Mouse (Mus musculus) CH12.LX (cell line): Measurements from ENCODE around the gene Fam160a1. TPM values are rescaled to one million over a fixed set of nuclear protein-coding genes. Genes with fewer than 3 reads are reported as not detected.

Source experiments
- DNase-seq: peaks from one replicate; pipeline ENCODE4 v3.0.0-alpha.2; 2013; ENCODE audit errors: extremely low read depth
- H3K27ac ChIP-seq: 2 replicates; pipeline ENCODE4 v1.5.1; 2012; ENCODE audit warnings: low read depth, mild to moderate bottlenecking, control low read depth, moderate library complexity; ENCODE audit not compliant: insufficient read depth
- H3K27me3 ChIP-seq: replicated peaks from 2 replicates; pipeline ENCODE3; 2012; ENCODE audit warnings: inconsistent platforms
- H3K36me3 ChIP-seq, 2 experiments: replicated peaks in 1 of 2; 2 replicates each; pipeline versions ENCODE3 to v1.6.1; 2012; ENCODE audit warnings: inconsistent platforms in 1 of 2, low read length in 1 of 2, mild to moderate bottlenecking in 1 of 2, mixed read lengths in 1 of 2, moderate library complexity in 1 of 2; ENCODE audit not compliant: control insufficient read depth in 1 of 2, insufficient read depth in 1 of 2
- H3K4me1 ChIP-seq, 2 experiments: 2 replicates each; pipeline ENCODE4 v1.6.1; 2012; ENCODE audit warnings: inconsistent platforms in 1 of 2, moderate library complexity in 1 of 2; ENCODE audit not compliant: insufficient read depth in 2 of 2, control insufficient read depth in 1 of 2
- H3K4me2 ChIP-seq: 2 replicates; pipeline ENCODE4 v1.6.1; 2012; ENCODE audit warnings: low read depth, mild to moderate bottlenecking, control low read depth; ENCODE audit not compliant: poor library complexity, insufficient read depth, severe bottlenecking
- H3K4me3 ChIP-seq, 3 experiments: fragments of 150-350 bp in 1 of 3; sonication (generic) in 1 of 3; replicated peaks in 1 of 3; 2 replicates each; pipeline versions ENCODE3 to v1.5.1; 2011 to 2012; ENCODE audit warnings: low read depth in 2 of 3, low read length in 2 of 3, mild to moderate bottlenecking in 2 of 3, moderate library complexity in 2 of 3, control low read depth in 1 of 3, improper control_type of control experiment in 1 of 3, inconsistent platforms in 1 of 3, mixed read lengths in 1 of 3; ENCODE audit not compliant: poor library complexity in 1 of 3
- H3K79me2 ChIP-seq: replicated peaks from 2 replicates; pipeline ENCODE4 v1.6.1; 2012; ENCODE audit warnings: mild to moderate bottlenecking, moderate library complexity; ENCODE audit not compliant: control insufficient read depth, poor library complexity, insufficient read depth, severe bottlenecking; ENCODE audit errors: extremely low read depth
- H3K9ac ChIP-seq: 2 replicates; pipeline ENCODE4 v1.6.1; 2012; ENCODE audit warnings: low read depth, mild to moderate bottlenecking, control low read depth, moderate library complexity; ENCODE audit not compliant: insufficient read depth
- H3K9me3 ChIP-seq: replicated peaks from 2 replicates; pipeline ENCODE3; 2012; ENCODE audit warnings: low read length, inconsistent platforms, mixed read lengths
- CHD1 ChIP-seq: IDR thresholded peaks from 2 replicates; pipeline ENCODE4 v1.6.1; 2012; ENCODE audit warnings: low read depth, low read length, improper control_type of control experiment, inconsistent platforms
- CTCF ChIP-seq, 2 experiments: IDR thresholded peaks in 1 of 2; conservative IDR thresholded peaks in 1 of 2; 2 replicates each; pipeline ENCODE4 v1.5.1; 2011 to 2012; ENCODE audit warnings: low read depth in 2 of 2, low read length in 2 of 2, improper control_type of control experiment in 1 of 2, inconsistent platforms in 1 of 2, mild to moderate bottlenecking in 1 of 2, moderate library complexity in 1 of 2
- E2F4 ChIP-seq: IDR thresholded peaks from 2 replicates; pipeline ENCODE4 v1.6.1; 2011; ENCODE audit warnings: low read depth, low read length, improper control_type of control experiment; ENCODE audit not compliant: insufficient replicate concordance
- EP300 ChIP-seq: IDR thresholded peaks from 2 replicates; pipeline ENCODE4 v1.6.1; 2011; ENCODE audit warnings: low read length, improper control_type of control experiment
- ETS1 ChIP-seq: conservative IDR thresholded peaks from 2 replicates; pipeline ENCODE4 v1.6.1; 2012; ENCODE audit warnings: low read depth, mild to moderate bottlenecking, inconsistent platforms, low read length, improper control_type of control experiment, moderate library complexity
- JUN ChIP-seq: IDR thresholded peaks from 2 replicates; pipeline ENCODE4 v1.6.1; 2011; ENCODE audit warnings: low read depth, mild to moderate bottlenecking, low read length, improper control_type of control experiment, moderate library complexity; ENCODE audit not compliant: insufficient read depth
- JUND ChIP-seq: conservative IDR thresholded peaks from 2 replicates; pipeline ENCODE4 v1.6.1; 2011; ENCODE audit warnings: low read depth, low read length, improper control_type of control experiment
- MAX ChIP-seq: IDR thresholded peaks from 2 replicates; pipeline ENCODE4 v1.6.1; 2011; ENCODE audit warnings: low read length, improper control_type of control experiment
- MXI1 ChIP-seq: IDR thresholded peaks from 2 replicates; pipeline ENCODE4 v1.6.1; 2011; ENCODE audit warnings: mild to moderate bottlenecking, low read depth, low read length, improper control_type of control experiment
- MYC ChIP-seq: IDR thresholded peaks from 2 replicates; pipeline ENCODE4 v1.6.1; 2011; ENCODE audit warnings: low read depth, mild to moderate bottlenecking, improper control_type of control experiment, low read length
- PAX5 ChIP-seq: IDR thresholded peaks from 2 replicates; pipeline ENCODE4 v1.6.1; 2012; ENCODE audit warnings: low read length, inconsistent platforms, mixed read lengths
- POLR2A ChIP-seq: IDR thresholded peaks from 2 replicates; pipeline ENCODE4 v1.6.1; 2011; ENCODE audit warnings: low read depth, mild to moderate bottlenecking, improper control_type of control experiment, low read length
- RAD21 ChIP-seq: IDR thresholded peaks from 2 replicates; pipeline ENCODE4 v1.6.1; 2011; ENCODE audit warnings: low read depth, mild to moderate bottlenecking, low read length, improper control_type of control experiment, moderate library complexity
- SIN3A ChIP-seq: IDR thresholded peaks from 2 replicates; pipeline ENCODE4 v1.6.1; 2012; ENCODE audit warnings: low read length, improper control_type of control experiment, inconsistent platforms
- SMC3 ChIP-seq: IDR thresholded peaks from 2 replicates; pipeline ENCODE4 v1.6.1; 2011; ENCODE audit warnings: low read depth, low read length, improper control_type of control experiment
- TCF12 ChIP-seq: IDR thresholded peaks from 2 replicates; pipeline ENCODE4 v1.6.1; 2014; ENCODE audit warnings: low read depth, mild to moderate bottlenecking, inconsistent platforms, low read length, improper control_type of control experiment
- USF1 ChIP-seq: IDR thresholded peaks from 2 replicates; pipeline ENCODE4 v1.6.1; 2014; ENCODE audit warnings: low read depth, mild to moderate bottlenecking, inconsistent platforms, low read length, improper control_type of control experiment
- ZMIZ1 ChIP-seq: IDR thresholded peaks from 2 replicates; pipeline ENCODE4 v1.6.1; 2012; ENCODE audit warnings: low read depth, mild to moderate bottlenecking, inconsistent platforms, low read length, improper control_type of control experiment
- dilution Hi-C: fragments of 300-500 bp; cut with MboI; formaldehyde crosslinking; loops from 2 replicates; pipeline ENCODE4 v1.14.3; 2020; ENCODE audit warnings: low sequenced_read_pairs; ENCODE audit not compliant: extremely low pct_unique_long_range_greater_than_20kb, extremely low pct_ligation_motif_present
- in situ Hi-C: fragments of 300-500 bp; cut with MboI; formaldehyde crosslinking; loops from 3 replicates; pipeline ENCODE4 v1.14.3; 2019; ENCODE audit warnings: low sequenced_read_pairs, low pct_ligation_motif_present, low pct_unique_long_range_greater_than_20kb, mixed read lengths
- polyA plus RNA-seq: library from polyadenylated mRNA; unstranded; fragments of >175 nt; gene quantifications from 2 replicates; pipeline ENCODE4 v1.2.1, GENCODE M21; 2012; ENCODE audit warnings: low read depth; ENCODE audit not compliant: insufficient read length
- total RNA-seq, 2 experiments: library from RNA; depleted of rRNA; stranded (reverse); fragments of 300-350 nt in 1 of 2; fragments of >200 nt in 1 of 2; gene quantifications; 2 replicates each; pipeline ENCODE4 v1.2.3; 2012 to 2014

Gene Fam160a1
- total and polyA plus RNA-seq, 3 experiments: 0.17 to 0.41 (median 0.20) TPM

DNA sequence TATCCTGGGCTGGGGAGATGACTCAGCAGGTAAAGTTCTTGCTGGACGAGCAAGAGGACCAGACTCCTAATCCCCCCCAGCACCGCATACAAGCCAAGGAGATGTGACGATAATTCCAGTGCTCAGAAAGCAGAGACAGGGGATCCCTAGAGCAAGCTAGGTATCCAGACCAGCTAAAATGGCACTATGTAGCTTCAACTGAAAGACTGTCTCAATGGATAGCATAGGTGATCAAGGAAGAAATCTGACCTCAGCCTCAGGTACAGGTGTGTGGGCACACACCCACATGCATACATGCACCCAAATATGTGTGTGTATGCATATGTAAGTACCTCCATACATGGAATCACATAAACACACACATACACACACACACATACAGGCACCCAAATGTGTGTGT lies 91.1 kb downstream of the Fam160a1 start:
- in situ Hi-C loops (no loop called here), dilution Hi-C loops (no loop called here)
- Histone ChIP-seq H3K36me3 (no peaks in the 10 kb centered on the region), H3K79me2 (no peaks in the 10 kb centered on the region), H3K27me3 (no peaks in the 10 kb centered on the region), H3K4me2 (no peak overlapping the region), H3K4me3 (no peak overlapping the region), H3K4me1 (0 out of 4 replicates have a peak, but pooled peaks cover 0 to 2% of the 10 kb centered on the region in 2 experiments), H3K9ac (no peak overlapping the region), H3K27ac (no peak overlapping the region), H3K9me3 (no peaks in the 10 kb centered on the region)
- no peak for TF ChIP-seq CTCF (conservative IDR thresholded peaks at IDR 0.05 in 1 of 2, IDR thresholded peaks at IDR 0.05 in 1 of 2; ENCODE audit: low read depth in 2 of 2, low read length in 2 of 2)
- TF ChIP-seq PAX5: no peak
- TF ChIP-seq RAD21: no peak
- no peak for TF ChIP-seq SMC3
- no peak for TF ChIP-seq JUND
- no peak for TF ChIP-seq SIN3A
- TF ChIP-seq CHD1: no peak
- no peak for TF ChIP-seq ETS1
- no peak for TF ChIP-seq JUN
- no peak for TF ChIP-seq E2F4
- TF ChIP-seq ZMIZ1: no peak
- no peak for TF ChIP-seq MYC
- TF ChIP-seq MAX: no peak
- TF ChIP-seq EP300: no peak
- no peak for TF ChIP-seq MXI1
- TF ChIP-seq USF1: no peak
- TF ChIP-seq POLR2A: no peak
- no peak for TF ChIP-seq TCF12
- DNase-seq: no peak

- Histone ChIP-seq H3K27me3 (no peaks in the 10 kb centered on the region), H3K9ac (no peak overlapping the region), H3K36me3 (no peaks in the 10 kb centered on the region), H3K4me1 (0 out of 4 replicates have a peak, but pooled peaks cover 0 to 2% of the 10 kb centered on the region in 2 experiments), H3K79me2 (no peaks in the 10 kb centered on the region), H3K9me3 (no peaks in the 10 kb centered on the region), H3K4me3 (no peak overlapping the region), H3K4me2 (no peak overlapping the region), H3K27ac (no peak overlapping the region)
- no peak for DNase-seq
- in situ Hi-C loops (no loop called here), dilution Hi-C loops (no loop called here)
- TF ChIP-seq ZMIZ1 (no peak), PAX5 (no peak)
Observed at GRCm38 (mm10) chr3:85725110-85725509, 92.0 kb downstream of the Fam160a1 start.
